Mouse (Mus musculus) cerebellum, adult 2 months (tissue): ENCODE measurements around the gene Fam186b. TPM values are rescaled to one million over a fixed set of nuclear protein-coding genes. Genes with fewer than 3 reads are reported as not detected.
A peak's percentile ranks its signal among the peaks of the same experiment; 100 is the strongest.

Source experiments
- DNase-seq, 2 experiments: peaks; one replicate each; pipeline ENCODE4 v3.0.0; 2021
- H3K27ac ChIP-seq: fragments of 200-500 bp; 2 replicates; pipeline ENCODE4 v1.5.1; 2012; ENCODE audit warnings: low read length, control low read depth, inconsistent platforms; ENCODE audit not compliant: insufficient read depth
- H3K27me3 ChIP-seq: fragments of 200-500 bp; 2 replicates; pipeline ENCODE4 v1.6.1; 2012; ENCODE audit warnings: inconsistent platforms, mild to moderate bottlenecking, low read length, moderate library complexity; ENCODE audit not compliant: control insufficient read depth, insufficient read depth
- H3K4me1 ChIP-seq: fragments of 200-500 bp; 2 replicates; pipeline ENCODE4 v1.6.1; 2011; ENCODE audit warnings: low read length; ENCODE audit not compliant: control insufficient read depth, insufficient read depth
- H3K4me3 ChIP-seq: fragments of 200-500 bp; replicated peaks from 2 replicates; pipeline ENCODE3; 2011; ENCODE audit warnings: mild to moderate bottlenecking, low read depth, low read length, control low read depth; ENCODE audit not compliant: insufficient read depth
- CTCF ChIP-seq: fragments of 200-500 bp; IDR thresholded peaks from 2 replicates; pipeline ENCODE4 v1.5.1; 2011; ENCODE audit warnings: low read depth, mild to moderate bottlenecking, control low read depth, low read length, moderate library complexity, borderline replicate concordance; ENCODE audit not compliant: insufficient read depth
- POLR2A ChIP-seq: fragments of 200-500 bp; IDR thresholded peaks from 2 replicates; pipeline ENCODE4 v1.6.1; 2011; ENCODE audit warnings: low read length, control low read depth, borderline replicate concordance; ENCODE audit not compliant: insufficient read depth
- WGBS: fragments of 180-500 bp; shearing (Covaris S2); methylation state at CpG from one replicate; pipeline ENCODE4 v1.1.7; 2018; 5-methylcytosine and 5-hydroxymethylcytosine counted together
- polyA plus RNA-seq: library from polyadenylated mRNA; depleted of rRNA; stranded (reverse); fragments of >200 nt; gene quantifications from 2 replicates; pipeline ENCODE4 v1.2.3, GENCODE M21; 2012

The Fam186b gene
- polyA plus RNA-seq, 1 experiment: 1.1 TPM

DNA sequence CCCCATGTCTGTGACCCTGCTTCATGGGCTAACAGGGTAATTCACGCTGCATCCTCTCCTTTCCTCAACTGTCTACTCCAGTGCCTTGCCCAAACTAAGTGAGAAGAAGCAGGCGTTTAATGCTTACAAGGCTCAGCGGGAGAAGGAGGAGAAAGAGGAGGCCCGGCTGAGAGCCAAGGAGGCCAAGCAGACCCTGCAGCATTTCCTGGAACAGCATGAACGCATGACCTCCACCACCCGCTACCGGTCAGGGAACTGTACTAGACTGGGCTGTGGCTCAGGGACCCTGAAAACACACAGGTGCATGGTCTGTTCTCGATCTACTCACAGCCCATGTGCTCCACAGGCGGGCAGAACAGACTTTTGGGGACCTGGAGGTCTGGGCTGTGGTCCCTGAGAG is 11.8 kb upstream of the Fam186b start:
- Histone ChIP-seq H3K27ac (no peak overlapping the region), H3K4me3 (no peak overlapping the region), H3K4me1 (no peaks in the 10 kb centered on the region), H3K27me3 (no peaks in the 10 kb centered on the region)
- no peak for DNase-seq
- TF ChIP-seq POLR2A (no peak), CTCF (no peak)
- 83% methylated on average over 9 of the region's 9 CpGs for WGBS

DNA sequence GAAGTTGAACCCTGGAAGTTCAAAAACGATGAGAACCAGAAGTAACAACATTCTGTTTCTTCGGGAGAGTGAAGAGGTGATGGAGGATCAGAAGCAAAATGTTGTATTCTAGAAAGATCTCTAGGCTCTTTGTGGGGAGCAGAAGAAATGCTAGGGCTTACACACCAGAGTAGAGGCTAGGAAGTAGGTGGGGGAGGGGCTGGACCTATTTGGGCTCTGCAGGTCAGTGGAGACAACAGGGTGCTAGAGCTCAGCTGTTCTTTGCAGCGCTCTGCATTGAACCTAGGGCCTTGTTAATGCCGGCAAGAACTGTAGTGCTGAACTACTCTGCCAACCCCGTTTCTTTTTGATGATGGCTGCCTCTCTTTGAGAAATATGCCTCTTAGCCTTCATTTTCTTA is 525 bp upstream of the Fam186b start:
- Histone ChIP-seq H3K4me3 (peak overlapping the region; percentile 98), H3K27me3 (no peaks in the 10 kb centered on the region), H3K27ac (no peak overlapping the region), H3K4me1 (no peaks in the 10 kb centered on the region)
- DNase-seq: peak in 1 of 2 experiments; percentile 23
- no peak for TF ChIP-seq CTCF
- TF ChIP-seq POLR2A: no peak
- 21% methylated on average over 5 of the region's 5 CpGs for WGBS

DNA sequence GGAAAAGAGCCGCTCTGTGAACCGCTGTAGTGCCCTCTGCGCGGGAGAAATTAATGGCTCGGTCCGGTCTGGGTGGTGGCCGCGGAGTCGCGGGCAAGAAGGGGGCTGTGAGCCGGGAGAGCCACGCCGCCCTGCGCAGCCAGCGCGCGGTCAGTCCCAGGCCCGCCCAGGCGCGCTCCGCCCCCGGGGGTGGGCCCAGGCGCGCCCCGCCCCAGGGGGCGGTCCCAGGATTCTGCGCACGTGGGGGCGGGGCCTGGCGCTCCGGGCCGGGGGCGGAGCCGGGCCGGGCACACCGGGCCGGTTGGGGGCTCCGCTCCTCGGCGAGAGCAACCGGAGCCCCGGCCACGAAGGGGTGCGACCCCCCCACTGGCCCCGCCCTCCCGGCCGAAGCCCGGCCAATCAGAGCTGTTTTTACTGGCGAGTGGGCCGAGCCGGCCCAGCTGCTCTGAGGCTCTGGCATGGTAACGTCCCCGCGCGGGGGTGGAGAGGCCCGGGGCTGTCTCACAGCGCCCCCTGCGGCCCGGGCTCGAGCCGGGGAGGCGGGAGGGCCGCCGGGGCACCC is 794 bp downstream of the Fam186b start, which contains the start of gene Prpf40b:
Prpf40b (plus strand) TSS at position 275 of the 562 bp plus-strand sequence.
- peak within 1 kb of the TSS; percentile 98 for H3K4me3 ChIP-seq
- peak; percentile 93 to 94 for DNase-seq
- TF ChIP-seq CTCF (no peak), POLR2A (peak; percentile 47; the same call in 1 of the 2 replicates)
- H3K27ac ChIP-seq: peak within 1 kb of the TSS; percentile 68
- under 1% methylated on average over 53 of the region's 64 CpGs for WGBS
- H3K27me3 ChIP-seq: no peaks in the 10 kb centered on the region
- H3K4me1 ChIP-seq: no peaks in the 10 kb centered on the region

DNA sequence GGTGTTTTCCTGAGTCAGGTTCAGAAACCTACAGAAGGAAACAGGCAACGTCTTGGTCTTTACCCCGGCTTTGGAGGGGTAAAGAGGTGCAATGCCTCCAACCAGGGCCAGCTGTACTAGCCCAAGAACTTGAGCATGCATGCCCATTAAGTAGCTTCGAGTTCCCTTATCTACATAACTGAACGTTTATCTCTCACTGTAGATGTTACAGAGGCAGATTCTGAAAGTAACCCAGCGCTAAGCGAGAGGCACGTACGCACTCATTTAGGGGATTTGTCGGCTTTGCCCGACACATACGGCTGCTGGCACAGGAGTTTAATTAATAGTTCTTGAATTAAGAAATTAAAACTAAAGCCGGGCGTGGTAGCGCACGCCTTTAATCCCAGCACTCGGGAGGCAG is 1.4 kb downstream of the Fam186b start:
- DNase-seq: no peak
- TF ChIP-seq CTCF: no peak
- TF ChIP-seq POLR2A: no peak
- Histone ChIP-seq H3K27me3 (no peaks in the 10 kb centered on the region), H3K4me3 (peak overlapping the region; percentile 98), H3K4me1 (no peaks in the 10 kb centered on the region), H3K27ac (no peak overlapping the region)
- WGBS: 9% methylated on average over 16 of the region's 16 CpGs

DNA sequence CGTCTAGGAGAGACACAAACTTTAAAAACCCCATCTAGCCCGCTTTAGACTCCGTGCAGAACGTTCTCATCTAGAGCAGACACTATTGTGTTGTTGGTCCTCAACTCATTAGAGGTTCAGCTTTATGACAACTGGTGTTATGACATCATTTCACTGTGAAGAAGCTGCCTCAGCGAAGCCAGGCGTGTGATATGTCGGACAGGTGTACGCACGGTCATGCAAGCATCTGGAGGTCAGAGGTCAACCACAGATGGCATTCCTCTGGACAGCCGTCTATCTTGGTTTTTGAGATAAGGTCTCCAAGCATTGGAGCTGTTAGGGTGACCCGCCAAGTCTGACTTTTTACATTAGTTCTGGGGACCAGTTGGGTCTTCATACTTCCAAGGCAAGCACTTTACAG is 5.1 kb downstream of the Fam186b start:
- Histone ChIP-seq H3K27me3 (no peaks in the 10 kb centered on the region), H3K4me3 (no peak overlapping the region), H3K27ac (no peak overlapping the region), H3K4me1 (no peaks in the 10 kb centered on the region)
- no peak for TF ChIP-seq CTCF
- no peak for TF ChIP-seq POLR2A
- WGBS: 91% methylated on average over 11 of the region's 11 CpGs
- DNase-seq: no peak

DNA sequence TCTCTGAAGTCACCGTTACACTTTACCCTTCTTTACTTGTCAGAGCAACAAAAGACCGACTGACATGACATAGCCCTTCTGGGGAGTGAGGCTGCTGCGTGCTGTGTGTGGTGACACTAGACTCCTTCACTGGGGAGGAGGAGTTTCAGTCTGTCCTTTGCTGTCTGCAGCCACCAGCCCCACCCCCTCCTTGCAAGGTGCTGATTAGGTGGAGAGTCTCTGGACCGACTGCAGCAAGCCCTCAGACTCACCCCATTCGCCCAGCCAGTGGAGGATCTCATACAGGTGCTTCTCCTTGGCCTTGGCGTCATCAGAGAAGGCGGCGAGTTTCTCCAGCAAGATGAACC is 10.5 kb downstream of the Fam186b start:
- no peak for DNase-seq
- Histone ChIP-seq H3K4me3 (no peak overlapping the region), H3K4me1 (no peaks in the 10 kb centered on the region), H3K27ac (no peak overlapping the region), H3K27me3 (no peaks in the 10 kb centered on the region)
- TF ChIP-seq CTCF (no peak), POLR2A (no peak)
- 60% methylated on average over 8 of the region's 8 CpGs for WGBS

DNA sequence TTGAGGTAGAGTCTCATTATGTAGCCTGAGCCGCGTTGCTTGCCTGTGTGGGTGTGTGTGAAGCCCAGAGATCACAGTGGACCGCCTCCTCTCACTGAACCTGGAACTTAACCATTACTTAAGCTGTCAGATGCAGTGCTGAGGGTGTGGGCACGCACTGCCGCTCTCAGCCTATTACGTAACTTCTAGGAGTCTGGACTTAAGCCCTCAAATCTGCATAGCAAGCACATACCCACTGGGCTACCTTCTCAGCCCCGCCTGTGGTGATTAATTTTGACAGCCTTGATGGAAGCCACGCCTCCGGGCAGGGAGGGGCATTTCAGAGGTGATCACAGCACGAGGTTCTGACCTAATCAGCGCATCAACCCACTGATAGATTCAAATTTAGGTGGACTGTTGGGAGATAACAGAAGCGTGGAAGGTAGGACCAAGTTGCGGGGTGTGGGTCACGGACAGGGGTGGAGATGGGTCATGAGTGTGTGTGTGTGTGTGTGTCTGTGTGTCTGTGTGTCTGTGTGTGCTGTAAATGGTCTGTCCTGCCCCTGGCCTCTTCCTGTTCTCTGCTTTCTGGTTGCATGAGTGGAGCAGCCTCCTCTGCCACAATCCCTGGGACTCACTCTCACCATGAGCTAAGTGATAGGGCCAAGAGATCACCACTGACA is 11.0 kb downstream of the Fam186b start:
- no peak for TF ChIP-seq CTCF
- TF ChIP-seq POLR2A: no peak
- no peak overlapping the region for H3K4me3 ChIP-seq
- H3K27ac ChIP-seq: no peak overlapping the region
- H3K4me1 ChIP-seq: no peaks in the 10 kb centered on the region
- no peak for DNase-seq
- 54% methylated on average over 14 of the region's 14 CpGs for WGBS
- no peaks in the 10 kb centered on the region for H3K27me3 ChIP-seq

DNA sequence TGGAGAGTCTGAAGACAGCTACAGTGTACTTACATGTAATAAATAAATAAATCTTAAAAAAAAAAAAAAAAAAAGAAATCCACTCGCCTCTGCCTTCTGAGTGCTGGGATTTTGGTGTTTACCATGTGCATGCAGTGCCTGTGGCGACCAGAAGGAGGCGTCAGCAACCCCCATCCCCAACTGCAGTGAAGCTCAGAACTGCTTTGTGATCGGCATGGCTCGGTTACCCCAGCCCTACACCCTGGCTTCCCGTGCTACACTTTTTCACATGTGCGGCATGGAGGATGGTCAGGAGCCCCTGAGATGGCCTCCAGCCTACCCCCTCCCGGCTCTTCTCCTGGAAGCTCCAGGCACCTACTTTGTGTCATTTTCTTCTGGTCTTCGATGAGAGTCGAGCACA is 12.2 kb downstream of the Fam186b start:
- DNase-seq: no peak
- H3K4me3 ChIP-seq: no peak overlapping the region
- no peaks in the 10 kb centered on the region for H3K27me3 ChIP-seq
- TF ChIP-seq POLR2A: no peak
- TF ChIP-seq CTCF: peak; percentile 27; the same call in 1 of the 2 replicates
- no peak overlapping the region for H3K27ac ChIP-seq
- 65% methylated on average over 10 of the region's 10 CpGs for WGBS
- H3K4me1 ChIP-seq: no peaks in the 10 kb centered on the region

DNA sequence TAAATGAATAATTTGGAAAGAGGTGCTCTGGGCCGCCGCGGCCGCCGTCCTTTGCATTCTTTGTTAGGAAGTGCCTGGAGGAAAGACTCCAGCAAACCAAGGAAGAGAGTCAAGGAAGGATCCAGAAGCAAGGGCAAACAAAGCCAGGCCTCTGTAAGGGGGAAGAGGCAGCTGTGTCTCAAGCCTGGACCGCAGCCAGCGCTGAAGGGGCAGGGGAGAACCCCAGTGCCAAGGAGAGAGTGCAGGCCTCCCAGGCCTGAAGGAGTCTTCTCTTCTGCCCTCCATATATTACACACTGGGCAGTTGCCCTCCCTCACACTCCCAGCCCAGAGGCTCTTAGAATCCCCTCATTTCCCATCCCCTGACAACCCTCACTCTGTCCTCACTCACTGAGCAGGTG is 17.4 kb downstream of the Fam186b start:
- H3K4me1 ChIP-seq: no peaks in the 10 kb centered on the region
- H3K4me3 ChIP-seq: no peak overlapping the region
- WGBS: 64% methylated on average over 7 of the region's 7 CpGs

More for the DNA sequence above, 17.4 kb downstream of the Fam186b start:
- no peak for DNase-seq
- no peaks in the 10 kb centered on the region for H3K27me3 ChIP-seq
- no peak for TF ChIP-seq POLR2A
- TF ChIP-seq CTCF: no peak
- H3K27ac ChIP-seq: no peak overlapping the region
